Mouse (Mus musculus) heart, embryonic 16.5 days (tissue): ENCODE measurements at regions not wholly inside any gene's neighbourhood (a gene's known extent, or its start where the extent isn't known, plus 50 kb on each side); places are given as distances from the start of the nearest gene placed in this dataset.

Source experiments
- ATAC-seq: fragments of 200-750 bp; cut with Nextera tagmentation; replicated peaks from 2 replicates; pipeline ENCODE4 v1.8.0; 2017; ENCODE audit warnings: moderate number of reproducible peaks; ENCODE audit not compliant: insufficient read depth, low FRiP score; ENCODE audit errors: extremely low read depth
- H3K27ac ChIP-seq: fragments of 300-500 bp; sonication (generic); 2 replicates; pipeline ENCODE4 v1.5.1; 2014; ENCODE audit warnings: mild to moderate bottlenecking, low read length, control low read depth, moderate library complexity
- H3K27me3 ChIP-seq: fragments of 300-500 bp; sonication (generic); 2 replicates; pipeline ENCODE4 v1.6.1; 2014; ENCODE audit warnings: low read length, mixed read lengths; ENCODE audit not compliant: control insufficient read depth, insufficient read depth
- H3K36me3 ChIP-seq: fragments of 300-500 bp; sonication (generic); 2 replicates; pipeline ENCODE4 v1.6.1; 2014; ENCODE audit not compliant: control insufficient read depth, insufficient read depth
- H3K4me1 ChIP-seq: fragments of 300-500 bp; sonication (generic); 2 replicates; pipeline ENCODE4 v1.6.1; 2014; ENCODE audit warnings: low read length, mixed read lengths; ENCODE audit not compliant: control insufficient read depth, insufficient read depth
- H3K4me2 ChIP-seq: fragments of 300-500 bp; sonication (generic); 2 replicates; pipeline ENCODE4 v1.6.1; 2014; ENCODE audit warnings: low read depth, mild to moderate bottlenecking, control low read depth, low read length
- H3K4me3 ChIP-seq: fragments of 300-500 bp; sonication (generic); 2 replicates; pipeline ENCODE4 v1.5.1; 2014; ENCODE audit warnings: mild to moderate bottlenecking, control low read depth, low read length
- H3K9ac ChIP-seq: fragments of 300-500 bp; sonication (generic); 2 replicates; pipeline ENCODE4 v1.6.1; 2014; ENCODE audit warnings: low read length, control low read depth
- H3K9me3 ChIP-seq: fragments of 300-500 bp; sonication (generic); replicated peaks from 2 replicates; pipeline ENCODE4 v1.6.1; 2016; ENCODE audit warnings: low read length; ENCODE audit not compliant: control insufficient read depth
- WGBS: fragments of 180-500 bp; shearing (Covaris S2); extraction: QIAGEN DNeasy Blood & Tissue Kit; methylation state at CpG from one replicate; pipeline ENCODE4 v1.1.7; 2014; 5-methylcytosine and 5-hydroxymethylcytosine counted together

- 91% methylated on average over 1 of the region's 1 CpGs for WGBS
Measured at GRCm38 (mm10) chr8:53985685-53986084, 91.7 kb upstream of the Vegfc start.

DNA sequence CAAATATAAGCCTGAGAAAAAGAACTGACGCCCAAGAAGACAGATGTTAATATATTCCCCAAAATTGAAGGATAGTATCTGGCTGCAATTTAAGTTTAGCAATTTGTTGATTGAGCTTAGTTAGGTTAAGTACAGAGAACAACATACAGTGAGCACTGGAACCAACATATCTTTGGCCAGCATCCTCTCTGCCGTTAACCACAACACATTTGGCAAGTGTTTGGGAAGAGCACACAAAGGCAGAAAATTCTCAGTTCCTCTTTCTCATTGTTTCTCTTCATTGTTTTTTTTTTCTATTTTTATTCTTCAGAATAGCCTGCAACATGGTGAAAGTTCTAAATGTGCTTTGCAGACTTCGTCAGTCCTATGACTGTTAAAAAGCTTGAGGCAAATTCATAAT, 83.2 kb upstream of the Vegfc start:
- H3K36me3 ChIP-seq, result no peaks in the 10 kb centered on the region
- H3K4me1 ChIP-seq, result no peaks in the 10 kb centered on the region
- WGBS, result 86% methylated on average over 3 of the region's 3 CpGs

More at GRCm38 (mm10) chr8:53985685-53986084, 91.7 kb upstream of the Vegfc start:
- H3K4me3 ChIP-seq, result no peak overlapping the region
- no peaks in the 10 kb centered on the region for H3K4me1 ChIP-seq
- no peak overlapping the region for H3K4me2 ChIP-seq
- H3K9me3 ChIP-seq, result no peaks in the 10 kb centered on the region
- H3K27me3 ChIP-seq, result no peaks in the 10 kb centered on the region
- no peaks in the 10 kb centered on the region for H3K36me3 ChIP-seq
- no peak for ATAC-seq
- no peak overlapping the region for H3K9ac ChIP-seq
- no peak overlapping the region for H3K27ac ChIP-seq

GRCm38 (mm10) chr8:53997461-53997860, 79.9 kb upstream of the Vegfc start:
- Histone ChIP-seq H3K9ac (no peak overlapping the region), H3K4me2 (no peak overlapping the region), H3K36me3 (no peaks in the 10 kb centered on the region), H3K9me3 (peaks cover 2% of the 10 kb centered on the region; the same call in 1 of the 2 replicates), H3K27me3 (no peaks in the 10 kb centered on the region), H3K27ac (no peak overlapping the region), H3K4me1 (no peaks in the 10 kb centered on the region), H3K4me3 (no peak overlapping the region)
- ATAC-seq, result no peak
- 53% methylated on average over 2 of the region's 2 CpGs for WGBS

More for the DNA sequence above, 83.2 kb upstream of the Vegfc start:
- no peak overlapping the region for H3K9ac ChIP-seq
- H3K9me3 ChIP-seq, result peaks cover 5% of the 10 kb centered on the region; the same call in 1 of the 2 replicates
- no peak overlapping the region for H3K27ac ChIP-seq
- H3K4me3 ChIP-seq, result no peak overlapping the region
- no peak for ATAC-seq
- H3K4me2 ChIP-seq, result no peak overlapping the region
- H3K27me3 ChIP-seq, result no peaks in the 10 kb centered on the region

GRCm38 (mm10) chr8:54002948-54003347, 74.5 kb upstream of the Vegfc start:
- no peak for ATAC-seq
- WGBS, result 56% methylated on average over 1 of the region's 1 CpGs
- no peaks in the 10 kb centered on the region for H3K27me3 ChIP-seq
- no peak overlapping the region for H3K27ac ChIP-seq
- H3K4me1 ChIP-seq, result 0 out of 2 replicates have a peak, but pooled peaks cover 2% of the 10 kb centered on the region
- H3K4me3 ChIP-seq, result no peak overlapping the region
- H3K9ac ChIP-seq, result no peak overlapping the region
- H3K4me2 ChIP-seq, result no peak overlapping the region
- H3K36me3 ChIP-seq, result no peaks in the 10 kb centered on the region
- no peaks in the 10 kb centered on the region for H3K9me3 ChIP-seq

DNA sequence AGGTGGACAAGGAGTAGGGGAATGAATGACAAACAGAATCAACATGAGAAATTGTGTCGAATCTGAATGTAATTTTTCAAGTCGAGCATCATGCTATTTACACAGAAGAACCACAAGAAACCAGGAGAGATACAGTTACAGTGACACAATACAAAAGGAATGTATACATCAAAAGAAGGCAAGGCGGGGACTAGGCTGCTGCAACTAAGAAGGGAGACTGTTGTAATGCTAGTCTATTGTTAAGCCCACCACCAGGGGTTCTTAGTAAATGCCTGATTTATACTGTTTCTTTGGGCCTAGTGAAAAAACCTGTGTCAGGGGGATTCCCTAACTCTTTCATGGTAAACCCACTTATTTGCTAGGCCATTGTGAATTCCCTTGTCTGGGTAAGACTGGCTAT, 63.3 kb upstream of the Vegfc start:
- Histone ChIP-seq H3K36me3 (no peaks in the 10 kb centered on the region), H3K9ac (no peak overlapping the region), H3K4me1 (no peaks in the 10 kb centered on the region), H3K4me3 (no peak overlapping the region), H3K9me3 (no peaks in the 10 kb centered on the region), H3K27ac (no peak overlapping the region), H3K4me2 (no peak overlapping the region), H3K27me3 (no peaks in the 10 kb centered on the region)
- ATAC-seq, result no peak
- WGBS, result 54% methylated on average over 3 of the region's 3 CpGs

DNA sequence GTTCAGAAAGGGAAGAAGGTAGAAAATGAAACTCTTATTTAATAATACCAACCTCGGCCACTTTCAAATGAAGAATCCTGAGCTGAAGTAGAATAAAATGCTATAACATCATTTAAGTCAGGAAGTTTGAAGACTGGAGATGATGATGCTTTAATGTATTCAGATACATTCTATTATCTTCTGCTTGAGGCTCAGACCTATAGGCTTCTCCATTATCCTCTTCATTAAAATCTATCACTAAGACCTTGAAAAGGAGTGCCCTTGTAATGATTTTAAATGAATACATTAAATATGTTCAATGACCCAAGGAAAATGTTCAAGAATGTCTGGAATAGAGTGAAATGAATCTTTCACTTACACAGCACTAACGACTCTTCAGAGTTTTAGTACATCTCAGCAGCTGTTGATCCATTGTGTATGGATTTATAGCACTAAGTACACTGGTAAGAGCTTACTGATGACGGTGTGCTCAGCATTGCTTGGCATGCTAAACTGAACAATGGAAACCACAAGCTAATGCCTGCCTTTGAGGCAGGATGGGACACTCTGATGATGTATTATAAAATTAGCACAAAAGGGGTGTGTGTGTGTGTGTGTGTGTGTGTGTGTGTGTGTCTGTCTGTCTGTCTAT, 58.8 kb upstream of the Vegfc start:
- no peaks in the 10 kb centered on the region for H3K27me3 ChIP-seq
- H3K9me3 ChIP-seq, result no peaks in the 10 kb centered on the region
- no peaks in the 10 kb centered on the region for H3K36me3 ChIP-seq
- H3K27ac ChIP-seq, result no peak overlapping the region
- no peaks in the 10 kb centered on the region for H3K4me1 ChIP-seq
- no peak overlapping the region for H3K4me3 ChIP-seq
- no peak overlapping the region for H3K4me2 ChIP-seq
- no peak overlapping the region for H3K9ac ChIP-seq
- no peak for ATAC-seq
- 78% methylated on average over 3 of the region's 3 CpGs for WGBS
